Mouse (Mus musculus): ENCODE results near the gene Efnb1. TPM values are rescaled to one million over a fixed set of nuclear protein-coding genes. Genes with fewer than 3 reads are reported as not detected.

Efnb1 gene
- polyA plus RNA-seq, 1 experiment from 2014 or later: 36.7 TPM

- Histone ChIP-seq H3K4me3 (ENCODE audit: low read depth, low read length) (no peak overlapping the region), H3K9me3 (ENCODE audit: control insufficient read depth, low read length) (no peaks in the 10 kb centered on the region), H3K4me2 (ENCODE audit: low read depth, low read length) (no peak overlapping the region), H3K36me3 (ENCODE audit: control insufficient read depth, insufficient read depth, low read length) (no peaks in the 10 kb centered on the region), H3K9ac (ENCODE audit: low read depth, low read length) (no peak overlapping the region), H3K27me3 (replicated peaks; ENCODE audit: control insufficient read depth, insufficient read depth, low read length) (peaks cover 18% of the 10 kb centered on the region), H3K27ac (replicated peaks; ENCODE audit: low read depth, low read length) (no peak overlapping the region), H3K4me1 (ENCODE audit: control insufficient read depth, insufficient read depth, low read length) (no peaks in the 10 kb centered on the region)
- no peak for DNase-seq (ENCODE audit: low spot score)
- ATAC-seq (ENCODE audit: low read depth): no peak
- WGBS: 43% methylated on average over 4 of the region's 4 CpGs
These were observed 29.0 kb downstream of the Efnb1 start for GRCm38 (mm10) chrX:99164855-99165368.

- Histone ChIP-seq H3K4me2 (ENCODE audit: low read depth, low read length) (no peak overlapping the region), H3K4me3 (ENCODE audit: low read depth, low read length) (no peak overlapping the region), H3K4me1 (ENCODE audit: control insufficient read depth, insufficient read depth, low read length) (no peaks in the 10 kb centered on the region), H3K9ac (ENCODE audit: low read depth, low read length) (no peak overlapping the region), H3K36me3 (ENCODE audit: control insufficient read depth, insufficient read depth, low read length) (no peaks in the 10 kb centered on the region), H3K27me3 (replicated peaks; ENCODE audit: control insufficient read depth, insufficient read depth, low read length) (peaks cover 12% of the 10 kb centered on the region), H3K9me3 (ENCODE audit: control insufficient read depth, low read length) (no peaks in the 10 kb centered on the region), H3K27ac (replicated peaks; ENCODE audit: low read depth, low read length) (no peak overlapping the region)
- DNase-seq (ENCODE audit: low spot score) (no peak), ATAC-seq (ENCODE audit: low read depth) (no peak)
- WGBS: 36% methylated on average over 1 of the region's 1 CpGs
These were observed 31.1 kb downstream of the Efnb1 start for GRCm38 (mm10) chrX:99167014-99167413.

- no peak overlapping the region for H3K27ac ChIP-seq (replicated peaks; ENCODE audit: low read depth, low read length)
- DNase-seq (ENCODE audit: low spot score) (no peak), ATAC-seq (ENCODE audit: low read depth) (no peak)
- H3K9ac ChIP-seq (ENCODE audit: low read depth, low read length): no peak overlapping the region
- H3K4me1 ChIP-seq (ENCODE audit: control insufficient read depth, insufficient read depth, low read length): no peaks in the 10 kb centered on the region
- no peaks in the 10 kb centered on the region for H3K36me3 ChIP-seq (ENCODE audit: control insufficient read depth, insufficient read depth, low read length)
- no peak overlapping the region for H3K4me2 ChIP-seq (ENCODE audit: low read depth, low read length)
- 60% methylated on average over 7 of the region's 7 CpGs for WGBS
- H3K27me3 ChIP-seq (replicated peaks; ENCODE audit: control insufficient read depth, insufficient read depth, low read length): peaks cover 7% of the 10 kb centered on the region; the same call in 1 of the 2 replicates
- no peak overlapping the region for H3K4me3 ChIP-seq (ENCODE audit: low read depth, low read length)
- no peaks in the 10 kb centered on the region for H3K9me3 ChIP-seq (ENCODE audit: control insufficient read depth, low read length)
These were observed 31.6 kb downstream of the Efnb1 start for GRCm38 (mm10) chrX:99167550-99167949.

- no peak overlapping the region for H3K4me3 ChIP-seq (ENCODE audit: low read depth, low read length)
- no peak overlapping the region for H3K9ac ChIP-seq (ENCODE audit: low read depth, low read length)
- ATAC-seq (ENCODE audit: low read depth) (no peak), DNase-seq (ENCODE audit: low spot score) (no peak)
- no peaks in the 10 kb centered on the region for H3K36me3 ChIP-seq (ENCODE audit: control insufficient read depth, insufficient read depth, low read length)
- H3K9me3 ChIP-seq (ENCODE audit: control insufficient read depth, low read length): no peaks in the 10 kb centered on the region
- WGBS: 55% methylated on average over 5 of the region's 5 CpGs
- no peak overlapping the region for H3K4me2 ChIP-seq (ENCODE audit: low read depth, low read length)
- H3K27ac ChIP-seq (replicated peaks; ENCODE audit: low read depth, low read length): no peak overlapping the region
- no peaks in the 10 kb centered on the region; the same call in 1 of the 2 replicates for H3K27me3 ChIP-seq (replicated peaks; ENCODE audit: control insufficient read depth, insufficient read depth, low read length)
- H3K4me1 ChIP-seq (ENCODE audit: control insufficient read depth, insufficient read depth, low read length): no peaks in the 10 kb centered on the region
These were observed 36.4 kb downstream of the Efnb1 start for GRCm38 (mm10) chrX:99172301-99172700.

- Histone ChIP-seq H3K4me1 (ENCODE audit: control insufficient read depth, insufficient read depth, low read length) (no peaks in the 10 kb centered on the region), H3K4me2 (ENCODE audit: low read depth, low read length) (no peak overlapping the region), H3K9me3 (ENCODE audit: control insufficient read depth, low read length) (no peaks in the 10 kb centered on the region), H3K27me3 (replicated peaks; ENCODE audit: control insufficient read depth, insufficient read depth, low read length) (peaks cover 7% of the 10 kb centered on the region), H3K9ac (ENCODE audit: low read depth, low read length) (no peak overlapping the region), H3K36me3 (ENCODE audit: control insufficient read depth, insufficient read depth, low read length) (no peaks in the 10 kb centered on the region), H3K27ac (replicated peaks; ENCODE audit: low read depth, low read length) (no peak overlapping the region), H3K4me3 (ENCODE audit: low read depth, low read length) (no peak overlapping the region)
- peak; percentile 53; the same call in 1 of the 2 replicates for ATAC-seq (ENCODE audit: low read depth)
- WGBS: 59% methylated on average over 9 of the region's 9 CpGs
- peak; percentile 40 for DNase-seq (ENCODE audit: low spot score)
These were observed 49.2 kb downstream of the Efnb1 start for GRCm38 (mm10) chrX:99185081-99185596.

GRCm38 (mm10) chrX:99186497-99187435 is 50.8 kb downstream of the Efnb1 start:
- DNase-seq (ENCODE audit: low spot score): no peak
- WGBS: 46% methylated on average over 9 of the region's 10 CpGs
- no peak overlapping the region for H3K27ac ChIP-seq (replicated peaks; ENCODE audit: low read depth, low read length)

GRCm38 (mm10) chrX:99191441-99192087 is 55.6 kb downstream of the Efnb1 start:
- H3K27ac ChIP-seq (replicated peaks; ENCODE audit: low read depth, low read length): no peak overlapping the region
- 65% methylated on average over 10 of the region's 10 CpGs for WGBS
- no peaks in the 10 kb centered on the region for H3K4me1 ChIP-seq (ENCODE audit: control insufficient read depth, insufficient read depth, low read length)
- no peak for ATAC-seq (ENCODE audit: low read depth)
- H3K27me3 ChIP-seq (replicated peaks; ENCODE audit: control insufficient read depth, insufficient read depth, low read length): peaks cover 25% of the 10 kb centered on the region
- H3K4me2 ChIP-seq (ENCODE audit: low read depth, low read length): no peak overlapping the region
- no peak overlapping the region for H3K4me3 ChIP-seq (ENCODE audit: low read depth, low read length)
- no peaks in the 10 kb centered on the region for H3K9me3 ChIP-seq (ENCODE audit: control insufficient read depth, low read length)
- H3K36me3 ChIP-seq (ENCODE audit: control insufficient read depth, insufficient read depth, low read length): no peaks in the 10 kb centered on the region
- DNase-seq (ENCODE audit: low spot score): no peak
- no peak overlapping the region for H3K9ac ChIP-seq (ENCODE audit: low read depth, low read length)

More at GRCm38 (mm10) chrX:99186497-99187435, 50.8 kb downstream of the Efnb1 start:
- Histone ChIP-seq H3K9ac (ENCODE audit: low read depth, low read length) (no peak overlapping the region), H3K27me3 (replicated peaks; ENCODE audit: control insufficient read depth, insufficient read depth, low read length) (peaks cover 14% of the 10 kb centered on the region), H3K36me3 (ENCODE audit: control insufficient read depth, insufficient read depth, low read length) (no peaks in the 10 kb centered on the region), H3K4me2 (ENCODE audit: low read depth, low read length) (no peak overlapping the region), H3K4me1 (ENCODE audit: control insufficient read depth, insufficient read depth, low read length) (no peaks in the 10 kb centered on the region), H3K9me3 (ENCODE audit: control insufficient read depth, low read length) (no peaks in the 10 kb centered on the region), H3K4me3 (ENCODE audit: low read depth, low read length) (no peak overlapping the region)
- no peak for ATAC-seq (ENCODE audit: low read depth)

GRCm38 (mm10) chrX:99196910-99197309 is 61.0 kb downstream of the Efnb1 start:
- DNase-seq (ENCODE audit: low spot score): peak; percentile 23
- no peak overlapping the region for H3K4me3 ChIP-seq (ENCODE audit: low read depth, low read length)
- no peaks in the 10 kb centered on the region for H3K36me3 ChIP-seq (ENCODE audit: control insufficient read depth, insufficient read depth, low read length)
- no peaks in the 10 kb centered on the region; the same call in 1 of the 2 replicates for H3K4me1 ChIP-seq (ENCODE audit: control insufficient read depth, insufficient read depth, low read length)
- no peak for ATAC-seq (ENCODE audit: low read depth)
- H3K27me3 ChIP-seq (replicated peaks; ENCODE audit: control insufficient read depth, insufficient read depth, low read length): peaks cover 11% of the 10 kb centered on the region; the same call in 1 of the 2 replicates
- 0 out of 2 replicates have a peak overlapping the region, but pooled peaks have one; percentile 15 for H3K27ac ChIP-seq (replicated peaks; ENCODE audit: low read depth, low read length)
- no peak overlapping the region for H3K4me2 ChIP-seq (ENCODE audit: low read depth, low read length)
- 27% methylated on average over 8 of the region's 9 CpGs for WGBS
- no peak overlapping the region for H3K9ac ChIP-seq (ENCODE audit: low read depth, low read length)
- no peaks in the 10 kb centered on the region for H3K9me3 ChIP-seq (ENCODE audit: control insufficient read depth, low read length)
